Mouse (Mus musculus) mesoderm, embryonic 11.5 days (tissue): ENCODE data around the gene Rbbp8nl.

Experiments used
- DNase-seq: peaks from one replicate; pipeline ENCODE4 v3.0.0-alpha.2; 2012; ENCODE audit warnings: low read depth, low spot score

Gene Rbbp8nl

DNA sequence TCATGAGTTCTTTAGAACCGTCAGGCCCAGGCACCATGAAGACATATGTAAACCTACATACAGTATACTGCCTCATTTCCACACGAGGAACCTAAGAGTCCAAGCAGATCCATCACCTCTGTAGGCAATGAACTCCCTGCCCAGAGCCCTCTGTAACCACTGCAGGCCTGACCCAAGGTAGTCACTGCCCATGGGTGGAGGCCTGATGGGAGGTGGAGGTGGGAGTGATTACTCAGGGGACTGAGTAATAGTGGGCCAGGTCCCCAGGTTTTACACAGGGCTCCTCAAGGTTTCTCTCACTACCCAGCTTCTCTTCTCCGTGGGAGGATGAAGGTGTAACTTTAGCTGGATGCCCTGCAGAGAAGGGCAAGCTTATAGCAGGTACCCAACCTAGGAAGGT lies 60.5 kb downstream of the Rbbp8nl start:
- DNase-seq = no peak

GRCm38 (mm10) chr2:180228592-180228991 lies 61.1 kb downstream of the Rbbp8nl start:
- DNase-seq = no peak

- no peak for DNase-seq
These were observed 61.6 kb downstream of the Rbbp8nl start for GRCm38 (mm10) chr2:180228060-180228458.
